Mouse (Mus musculus) left cerebral cortex, postnatal 4 days (tissue): Measurements from ENCODE around the gene Bend7. TPM values are rescaled to one million over a fixed set of nuclear protein-coding genes. Genes with fewer than 3 reads are reported as not detected.

ENCODE experiments used
- total RNA-seq, 2 experiments: library from RNA; stranded (reverse); gene quantifications; 2 replicates each; pipeline ENCODE4 v1.2.3; 2021

Gene Bend7
- total RNA-seq, 2 experiments from 2014 or later = 2.6 to 3.4 TPM

Other genes starting within 250 kb of the Bend7 start
- gene Prpf18, start 65.7 kb upstream of the Bend7 start, total RNA-seq = 10 to 100 TPM; 33.1 to 35.4 TPM
- 10 to 100 TPM; 56.8 to 61.0 TPM for gene Sephs1, start 163.7 kb downstream of the Bend7 start, total RNA-seq
- 10 to 100 TPM; 43.3 to 44.8 TPM for gene Phyh, start 201.2 kb downstream of the Bend7 start, total RNA-seq